Mouse (Mus musculus): ENCODE data around the gene Cse1l.

GRCm38 (mm10) chr2:166856366-166856765 lies 49.5 kb upstream of the Cse1l start:
- TF ChIP-seq POLR2A (IDR thresholded peaks at IDR 0.05; ENCODE audit: borderline replicate concordance, extremely low read depth, insufficient read depth, insufficient read length, poor library complexity, severe bottlenecking) (no peak), CTCF (IDR thresholded peaks at IDR 0.05; ENCODE audit: borderline replicate concordance, extremely low read depth, insufficient read depth, insufficient read length) (no peak)

Data from brain, embryonic 14.5 days (tissue).